Mouse (Mus musculus) midbrain, embryonic 14.5 days (tissue): ENCODE measurements around the gene Fndc7. TPM values are rescaled to one million over a fixed set of nuclear protein-coding genes. Genes with fewer than 3 reads are reported as not detected.

ENCODE experiments used
- ATAC-seq: fragments of 200-750 bp; cut with Nextera tagmentation; 2 replicates; pipeline ENCODE4 v1.8.0; 2017; ENCODE audit warnings: moderate number of reproducible peaks, moderate library complexity; ENCODE audit not compliant: low FRiP score, low TSS enrichment
- DNase-seq: peaks from one replicate; pipeline ENCODE4 v3.0.0-alpha.2; 2015
- H3K27ac ChIP-seq: fragments of 300-500 bp; sonication (generic); replicated peaks from 2 replicates; pipeline ENCODE4 v1.5.1; 2014; ENCODE audit warnings: mild to moderate bottlenecking, low read depth, low read length, moderate library complexity
- H3K27me3 ChIP-seq: fragments of 300-500 bp; sonication (generic); 2 replicates; pipeline ENCODE4 v1.6.1; 2014; ENCODE audit warnings: low read length, control low read depth, mixed read lengths; ENCODE audit not compliant: control insufficient read depth, insufficient read depth
- H3K36me3 ChIP-seq: fragments of 300-500 bp; sonication (generic); 2 replicates; pipeline ENCODE4 v1.6.1; 2014; ENCODE audit warnings: low read length, control low read depth; ENCODE audit not compliant: control insufficient read depth, insufficient read depth
- H3K4me1 ChIP-seq: fragments of 300-500 bp; sonication (generic); 2 replicates; pipeline ENCODE4 v1.6.1; 2014; ENCODE audit warnings: mild to moderate bottlenecking, antibody characterized with exemption, low read length, control low read depth; ENCODE audit not compliant: control insufficient read depth, insufficient read depth
- H3K4me2 ChIP-seq: fragments of 300-500 bp; sonication (generic); 2 replicates; pipeline ENCODE4 v1.6.1; 2014; ENCODE audit warnings: mild to moderate bottlenecking, low read length, moderate library complexity
- H3K4me3 ChIP-seq: fragments of 300-500 bp; sonication (generic); replicated peaks from 2 replicates; pipeline ENCODE4 v1.5.1; 2014; ENCODE audit warnings: low read depth, low read length
- H3K9ac ChIP-seq: fragments of 300-500 bp; sonication (generic); replicated peaks from 2 replicates; pipeline ENCODE4 v1.6.1; 2014; ENCODE audit warnings: mild to moderate bottlenecking, low read length, moderate library complexity
- H3K9me3 ChIP-seq: fragments of 300-500 bp; sonication (generic); 2 replicates; pipeline ENCODE4 v1.6.1; 2016; ENCODE audit warnings: low read length, control low read depth, mixed read lengths; ENCODE audit not compliant: control insufficient read depth
- WGBS: fragments of 180-500 bp; shearing (Covaris S2); extraction: QIAGEN DNeasy Blood & Tissue Kit; methylation state at CpG from one replicate; pipeline ENCODE4 v1.1.7; 2014; 5-methylcytosine and 5-hydroxymethylcytosine counted together
- polyA plus RNA-seq: library from polyadenylated mRNA; unstranded; fragments of >200 nt; fragmentation: Nextera tagmentation; extraction: Ambion mirVana; gene quantifications from 2 replicates; pipeline ENCODE4 v1.2.1, GENCODE M21; 2014

Fndc7 gene
- polyA plus RNA-seq, 1 experiment from 2014 or later: not detected

DNA sequence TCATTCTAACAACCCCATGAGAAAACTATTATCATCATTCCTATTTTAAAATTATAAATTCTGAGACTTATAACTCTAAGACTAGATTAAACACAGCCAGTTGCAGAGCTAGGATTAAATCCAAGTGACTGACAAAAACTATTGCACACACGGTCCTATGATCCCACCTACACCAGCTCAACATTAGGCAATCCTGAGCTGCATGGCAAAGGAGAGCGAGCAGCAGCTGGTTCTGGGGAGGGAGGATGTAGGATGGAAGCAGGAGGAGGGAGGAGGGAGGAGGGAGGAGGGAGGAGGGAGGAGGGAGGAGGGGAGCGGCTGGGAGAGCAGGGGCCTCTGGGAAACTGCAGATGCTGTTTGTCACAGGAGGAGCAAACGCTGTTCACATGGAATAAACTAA is 74.2 kb downstream of the Fndc7 start:
- no peak overlapping the region for H3K4me3 ChIP-seq
- H3K4me2 ChIP-seq: no peak overlapping the region
- H3K9ac ChIP-seq: no peak overlapping the region
- no peaks in the 10 kb centered on the region for H3K4me1 ChIP-seq
- H3K27me3 ChIP-seq: no peaks in the 10 kb centered on the region
- 0 out of 2 replicates have a peak, but pooled peaks cover 6% of the 10 kb centered on the region for H3K36me3 ChIP-seq
- H3K27ac ChIP-seq: no peak overlapping the region
- H3K9me3 ChIP-seq: no peaks in the 10 kb centered on the region
- DNase-seq (no peak), ATAC-seq (no peak)
- 79% methylated on average over 4 of the region's 4 CpGs for WGBS

- no peaks in the 10 kb centered on the region for H3K9me3 ChIP-seq
- H3K27ac ChIP-seq: no peak overlapping the region
- H3K4me1 ChIP-seq: no peaks in the 10 kb centered on the region
- no peak overlapping the region for H3K4me2 ChIP-seq
- H3K36me3 ChIP-seq: 0 out of 2 replicates have a peak, but pooled peaks cover 6% of the 10 kb centered on the region
- no peak overlapping the region for H3K4me3 ChIP-seq
- DNase-seq (no peak), ATAC-seq (no peak)
- H3K27me3 ChIP-seq: no peaks in the 10 kb centered on the region
- no peak overlapping the region for H3K9ac ChIP-seq
- WGBS: 90% methylated on average over 4 of the region's 4 CpGs
Measured at GRCm38 (mm10) chr3:108810747-108811263, 79.0 kb downstream of the Fndc7 start.

DNA sequence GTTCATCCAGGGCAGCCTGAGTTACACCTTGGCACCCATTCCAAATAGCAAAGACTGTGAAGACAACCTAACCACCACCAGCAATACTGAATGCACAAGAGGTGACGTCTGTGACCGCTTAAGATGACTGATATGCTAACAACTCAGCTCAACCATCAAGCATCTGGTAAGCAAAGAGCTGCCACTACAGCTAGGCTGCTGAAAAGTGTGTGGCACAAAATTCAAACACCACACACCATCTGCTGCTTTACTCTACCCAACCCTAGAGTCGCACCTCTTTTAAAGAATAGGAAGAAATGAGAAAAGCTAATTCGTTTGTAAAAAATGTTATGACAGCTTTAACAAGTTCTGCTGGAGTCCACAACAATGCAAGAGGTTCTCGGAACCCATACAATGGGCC is 84.2 kb downstream of the Fndc7 start:
- Histone ChIP-seq H3K9me3 (no peaks in the 10 kb centered on the region), H3K4me3 (no peak overlapping the region), H3K4me1 (no peaks in the 10 kb centered on the region), H3K4me2 (no peak overlapping the region), H3K36me3 (peaks cover 22% of the 10 kb centered on the region), H3K27ac (no peak overlapping the region), H3K9ac (no peak overlapping the region), H3K27me3 (no peaks in the 10 kb centered on the region)
- whole genome bisulfite sequencing: 92% methylated on average over 5 of the region's 5 CpGs
- ATAC-seq: no peak
- DNase-seq: no peak

Other genes with a start within 250 kb of the Fndc7 start
- 36.2 and 49.1 TPM in 2 replicates for gene Clcc1, start 236.1 kb downstream of the Fndc7 start, polyA plus RNA-seq
- 13.1 and 31.3 TPM in 2 replicates for gene Gpsm2, start 167.7 kb downstream of the Fndc7 start, polyA plus RNA-seq
- gene Aknad1, start 150.3 kb downstream of the Fndc7 start, polyA plus RNA-seq: not detected in 2 replicates
- gene Stxbp3, start 49.5 kb downstream of the Fndc7 start, polyA plus RNA-seq: 12.4 and 16.0 TPM in 2 replicates
- gene Prpf38b, start 21.7 kb upstream of the Fndc7 start, polyA plus RNA-seq: 44.0 and 51.5 TPM in 2 replicates
- gene Henmt1, start 49.9 kb upstream of the Fndc7 start, polyA plus RNA-seq: 1.0 and 2.9 TPM in 2 replicates
- 2.0 TPM in 1 of 2 replicates, not detected in the other for gene Gm9857, start 50.4 kb upstream of the Fndc7 start, polyA plus RNA-seq
- gene Fam102b, start 137.6 kb upstream of the Fndc7 start, polyA plus RNA-seq: 19.6 and 24.5 TPM in 2 replicates
- not detected in 2 replicates for gene Slc25a54, start 190.5 kb upstream of the Fndc7 start, polyA plus RNA-seq
- gene Slc25a24, start 233.1 kb upstream of the Fndc7 start, polyA plus RNA-seq: 3.0 and 7.5 TPM in 2 replicates